16 mouse cellular contexts compared by ENCODE assay signal in the genomic region with DNA sequence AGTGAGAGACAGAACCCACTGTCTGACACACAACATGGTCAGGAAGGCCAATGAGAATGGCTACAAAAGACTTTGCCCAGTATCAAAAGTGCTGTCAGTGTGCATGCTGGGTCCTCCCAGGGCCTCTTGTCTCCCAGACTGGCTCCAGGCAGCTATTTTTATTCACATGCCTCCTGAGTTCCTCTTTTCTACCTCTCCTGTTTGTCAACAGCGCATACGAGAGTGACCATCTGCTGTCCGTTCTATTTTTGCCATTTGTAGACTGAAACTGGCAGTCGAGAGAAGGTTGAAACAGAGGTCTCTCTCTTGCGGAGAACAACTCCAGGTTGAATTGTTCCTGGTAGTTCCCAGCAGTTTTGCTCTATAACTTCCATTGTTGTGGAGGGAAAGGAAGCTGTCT.
DNase-seq lines count a peak whose midpoint lies in the region; ATAC-seq and TF ChIP-seq lines count a peak whose summit lies in the region.
"Had no signal": no experiment of that assay in that cellular context is flagged by ENCODE, and none has a peak within 500 bp of the region (broad histone marks: within the 10 kb centered on the region; RNA-seq: fewer than 3 reads in every experiment).

No protein-coding gene starts in this region.

- no peak overlapping the region for H3K9ac ChIP-seq in CH12.LX (ENCODE audit: insufficient read depth, low read depth)
- H3K9ac ChIP-seq: embryonic facial prominence, embryonic 15.5 days; lung, embryonic 15.5 days; neural tube, embryonic 13.5 days had no signal

- no peak; the same call in 1 of the 2 replicates for TF ChIP-seq RAD21 in CH12.LX (IDR thresholded peaks at IDR 0.05; ENCODE audit: low read depth, low read length)

- intact Hi-C loops in heart, postnatal 14 days (cut with DNase I): no loop called here

- WGBS in lung, adult 2 months: 78% methylated on average over 5 of the region's 5 CpGs

- peak overlapping the region in 1 of 3 experiments; percentile 45 for H3K4me3 ChIP-seq in CH12.LX (replicated peaks in 1 of 3; ENCODE audit: low read depth in 2 of 3, low read length in 2 of 3, poor library complexity in 1 of 3)
- H3K4me3 ChIP-seq in lung, adult 2 months (replicated peaks; ENCODE audit: extremely low read depth, low read depth, low read length): no peak overlapping the region
- H3K4me3 ChIP-seq: embryonic facial prominence, embryonic 15.5 days; heart, adult 2 months; lung, embryonic 15.5 days; megakaryocyte, embryonic 14.5 days; neural tube, embryonic 13.5 days had no signal

- dilution Hi-C loops in CH12.LX (cut with MboI; ENCODE audit: extremely low pct_ligation_motif_present, extremely low pct_unique_long_range_greater_than_20kb, low sequenced_read_pairs): no loop called here

- peaks cover 0 to 13% of the 10 kb centered on the region in 2 experiments for H3K36me3 ChIP-seq in CH12.LX (replicated peaks in 1 of 2; ENCODE audit: control insufficient read depth in 1 of 2, insufficient read depth in 1 of 2, low read length in 1 of 2)
- H3K36me3 ChIP-seq: embryonic facial prominence, embryonic 15.5 days; lung, embryonic 15.5 days; neural tube, embryonic 13.5 days had no signal

- in situ Hi-C loops in CH12.LX (cut with MboI; ENCODE audit: low pct_ligation_motif_present, low pct_unique_long_range_greater_than_20kb, low sequenced_read_pairs): loop anchor here (10.0 kb wide), 1 partner anchor 258 kb away; no protein-coding TSS in a partner anchor

- no peak overlapping the region for H3K27ac ChIP-seq in CH12.LX (ENCODE audit: insufficient read depth, low read depth)
- H3K27ac ChIP-seq: embryonic facial prominence, embryonic 15.5 days; heart, adult 2 months; lung, embryonic 15.5 days; neural tube, embryonic 13.5 days had no signal

- H3K27me3 ChIP-seq in CH12.LX (replicated peaks): no peaks in the 10 kb centered on the region
- H3K27me3 ChIP-seq: embryonic facial prominence, embryonic 15.5 days; lung, embryonic 15.5 days; neural tube, embryonic 13.5 days had no signal

- DNase-seq in heart, adult 18-20 months: peak; percentile 24 to 42
- no peak for DNase-seq in heart, postnatal 14 days
- no peak for DNase-seq in CH12.LX (ENCODE audit: extremely low read depth)
- peak; percentile 80 for DNase-seq in cerebellum, adult 11-12 months
- DNase-seq in gastrocnemius, adult 8-10 months (ENCODE audit: low spot score in 2 of 2): no peak
- no peak for DNase-seq in lung, adult 2 months
- DNase-seq: adrenal gland, postnatal 36 days; kidney, postnatal 10 days; right cerebral cortex, postnatal 4 days had no signal

- peaks cover 14 to 55% of the 10 kb centered on the region in 2 experiments for H3K4me1 ChIP-seq in CH12.LX (ENCODE audit: control insufficient read depth in 1 of 2, insufficient read depth in 2 of 2)
- H3K4me1 ChIP-seq in lung, adult 2 months (ENCODE audit: control insufficient read depth, insufficient read depth, low read length): no peaks in the 10 kb centered on the region
- H3K4me1 ChIP-seq: embryonic facial prominence, embryonic 15.5 days; lung, embryonic 15.5 days; megakaryocyte, embryonic 14.5 days; neural tube, embryonic 13.5 days had no signal

- 0 out of 2 replicates have a peak, but pooled peaks have one; percentile 32 for ATAC-seq in common myeloid progenitor, adult 5-6 weeks (replicated peaks; ENCODE audit: low read depth, poor library complexity, severe bottlenecking)
- no peak for ATAC-seq in monocyte, adult 5-6 weeks (replicated peaks; ENCODE audit: insufficient number of reproducible peaks, low FRiP score, low TSS enrichment, poor library complexity, severe bottlenecking)

- no peak for TF ChIP-seq CTCF in CH12.LX (conservative IDR thresholded peaks at IDR 0.05 in 1 of 2, IDR thresholded peaks at IDR 0.05 in 1 of 2; ENCODE audit: low read depth in 2 of 2, low read length in 2 of 2)
- no peak for TF ChIP-seq CTCF in lung, adult 2 months (IDR thresholded peaks at IDR 0.05; ENCODE audit: insufficient read depth, low read length)

- no peaks in the 10 kb centered on the region for H3K9me3 ChIP-seq in CH12.LX (replicated peaks; ENCODE audit: low read length)
- H3K9me3 ChIP-seq: embryonic facial prominence, embryonic 15.5 days; lung, embryonic 15.5 days; megakaryocyte, embryonic 14.5 days; neural tube, embryonic 13.5 days had no signal

- H3K79me2 ChIP-seq in CH12.LX (replicated peaks; ENCODE audit: control insufficient read depth, extremely low read depth, insufficient read depth, poor library complexity, severe bottlenecking): no peaks in the 10 kb centered on the region

- peak overlapping the region; percentile 11; the same call in 1 of the 2 replicates for H3K4me2 ChIP-seq in CH12.LX (ENCODE audit: insufficient read depth, low read depth, poor library complexity, severe bottlenecking)
- H3K4me2 ChIP-seq: embryonic facial prominence, embryonic 15.5 days; lung, embryonic 15.5 days; neural tube, embryonic 13.5 days had no signal

- TF ChIP-seq EP300 in CH12.LX (IDR thresholded peaks at IDR 0.05; ENCODE audit: low read length): peak; percentile 78

- TF ChIP-seq POLR2A in CH12.LX (IDR thresholded peaks at IDR 0.05; ENCODE audit: low read depth, low read length): 0 out of 2 replicates have a peak, but pooled peaks have one; percentile 22
- no peak for TF ChIP-seq POLR2A in lung, adult 2 months (IDR thresholded peaks at IDR 0.05; ENCODE audit: borderline replicate concordance, extremely low read depth, low read depth, low read length)

TF ChIP-seq in CH12.LX, 34 proteins besides CTCF, POLR2A, EP300 and RAD21:
- TF ChIP-seq ETS1 (conservative IDR thresholded peaks at IDR 0.05; ENCODE audit: low read depth, low read length) (peak; percentile 48; the same call in 1 of the 2 replicates), BHLHE40 (IDR thresholded peaks at IDR 0.05; ENCODE audit: low read depth, low read length) (peak; percentile 72), MAX (IDR thresholded peaks at IDR 0.05; ENCODE audit: low read length) (0 out of 2 replicates have a peak, but pooled peaks have one; percentile 29), TCF12 (IDR thresholded peaks at IDR 0.05; ENCODE audit: low read depth, low read length) (peak; percentile 52; the same call in 1 of the 2 replicates), RCOR1 (conservative IDR thresholded peaks at IDR 0.05; ENCODE audit: low read depth, low read length) (no peak), MEF2A (IDR thresholded peaks at IDR 0.05; ENCODE audit: borderline replicate concordance, low read depth, low read length) (peak; percentile 96), IRF4 (IDR thresholded peaks at IDR 0.05; ENCODE audit: low read depth, low read length) (0 out of 2 replicates have a peak, but pooled peaks have one; percentile 42), MXI1 (IDR thresholded peaks at IDR 0.05; ENCODE audit: low read depth, low read length) (0 out of 2 replicates have a peak, but pooled peaks have one; percentile 31), TBP (conservative IDR thresholded peaks at IDR 0.05; ENCODE audit: low read depth, low read length) (no peak)

Comparison
In these comparisons a context has a peak if more than half of its experiments do, and no peak if none do; other contexts are left out.
1. DNase-seq: peak in heart, adult 18-20 months (2 of 2) and cerebellum, adult 11-12 months (single experiment); none in heart, postnatal 14 days (0 of 2), CH12.LX (single experiment), gastrocnemius, adult 8-10 months (0 of 2) and lung, adult 2 months (single experiment).